Mouse (Mus musculus) testis, adult 2 months (tissue): ENCODE data around the gene Tpgs1.

Experiments used
- CTCF ChIP-seq: fragments of 200-500 bp; IDR thresholded peaks from 2 replicates; pipeline ENCODE4 v1.5.1; 2012; ENCODE audit warnings: low read depth, mild to moderate bottlenecking, inconsistent platforms, low read length, moderate library complexity; ENCODE audit not compliant: control insufficient read depth, insufficient read depth, insufficient replicate concordance
- POLR2A ChIP-seq: fragments of 200-500 bp; IDR thresholded peaks from 2 replicates; pipeline ENCODE4 v1.6.1; 2012; ENCODE audit warnings: low read depth, mild to moderate bottlenecking, inconsistent platforms, low read length, moderate library complexity; ENCODE audit not compliant: control insufficient read depth

DNA sequence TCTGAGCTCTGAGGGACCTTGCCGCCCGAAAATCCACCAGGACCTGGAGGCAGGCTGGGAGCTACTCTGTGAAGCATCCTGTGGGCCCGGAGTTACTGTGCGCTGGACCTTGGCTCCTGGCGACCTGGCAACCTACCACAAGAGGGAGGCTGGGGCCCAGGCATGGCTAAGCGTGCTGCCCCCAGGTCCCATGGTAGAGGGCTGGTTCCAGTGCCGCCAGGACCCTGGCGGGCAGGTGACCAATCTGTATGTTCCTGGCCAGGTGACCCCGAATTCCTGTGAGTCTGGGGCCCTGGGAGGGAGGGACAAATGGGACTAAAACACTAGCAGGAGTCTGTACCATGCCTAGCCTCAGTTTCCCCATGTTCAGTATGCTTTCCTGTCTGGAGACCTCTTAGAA, 2.7 kb upstream of the Tpgs1 start:
- TF ChIP-seq CTCF: no peak
- no peak for TF ChIP-seq POLR2A
